Mouse (Mus musculus): ENCODE results near the gene BC052040. TPM values are rescaled to one million over a fixed set of nuclear protein-coding genes. Genes with fewer than 3 reads are reported as not detected.

BC052040 gene
- total and polyA plus RNA-seq, 2 experiments from 2014 or later: 13.7 to 14.3 TPM

GRCm38 (mm10) chr2:115551901-115552300 is 29.6 kb upstream of the BC052040 start:
- Histone ChIP-seq H3K9ac (replicated peaks; ENCODE audit: low read length) (no peak overlapping the region), H3K27me3 (ENCODE audit: insufficient read depth, low read length) (no peaks in the 10 kb centered on the region), H3K4me3 (ENCODE audit: low read length) (no peak overlapping the region), H3K4me2 (ENCODE audit: low read depth, low read length) (no peak overlapping the region), H3K4me1 (ENCODE audit: insufficient read depth, low read length) (no peaks in the 10 kb centered on the region), H3K36me3 (ENCODE audit: insufficient read depth, low read length) (no peaks in the 10 kb centered on the region), H3K27ac (no peak overlapping the region), H3K9me3 (ENCODE audit: low read length) (no peaks in the 10 kb centered on the region)
- ATAC-seq (no peak), DNase-seq (ENCODE audit: low spot score) (no peak)
- no peak for TF ChIP-seq CTCF (IDR thresholded peaks at IDR 0.05; ENCODE audit: low read depth)
- WGBS: 79% methylated on average over 3 of the region's 3 CpGs

- no peak for ATAC-seq
- Histone ChIP-seq H3K27ac (no peak overlapping the region), H3K4me2 (ENCODE audit: low read depth, low read length) (no peak overlapping the region), H3K9ac (replicated peaks; ENCODE audit: low read length) (no peak overlapping the region), H3K27me3 (ENCODE audit: insufficient read depth, low read length) (no peaks in the 10 kb centered on the region), H3K4me3 (ENCODE audit: low read length) (no peak overlapping the region), H3K36me3 (ENCODE audit: insufficient read depth, low read length) (no peaks in the 10 kb centered on the region), H3K4me1 (ENCODE audit: insufficient read depth, low read length) (no peaks in the 10 kb centered on the region), H3K9me3 (ENCODE audit: low read length) (no peaks in the 10 kb centered on the region)
- 82% methylated on average over 3 of the region's 3 CpGs for WGBS
- no peak for DNase-seq (ENCODE audit: low spot score)
- TF ChIP-seq CTCF (IDR thresholded peaks at IDR 0.05; ENCODE audit: low read depth): no peak
Measured at GRCm38 (mm10) chr2:115562155-115562827, 19.2 kb upstream of the BC052040 start.

GRCm38 (mm10) chr2:115563436-115564093 is 18.0 kb upstream of the BC052040 start:
- H3K27me3 ChIP-seq (ENCODE audit: insufficient read depth, low read length): no peaks in the 10 kb centered on the region
- 83% methylated on average over 6 of the region's 6 CpGs for WGBS
- no peak for DNase-seq (ENCODE audit: low spot score)
- no peak for ATAC-seq
- no peak overlapping the region for H3K27ac ChIP-seq
- TF ChIP-seq CTCF (IDR thresholded peaks at IDR 0.05; ENCODE audit: low read depth): no peak
- no peaks in the 10 kb centered on the region for H3K4me1 ChIP-seq (ENCODE audit: insufficient read depth, low read length)
- no peak overlapping the region for H3K9ac ChIP-seq (replicated peaks; ENCODE audit: low read length)
- H3K4me2 ChIP-seq (ENCODE audit: low read depth, low read length): no peak overlapping the region
- no peaks in the 10 kb centered on the region for H3K9me3 ChIP-seq (ENCODE audit: low read length)
- no peak overlapping the region for H3K4me3 ChIP-seq (ENCODE audit: low read length)
- H3K36me3 ChIP-seq (ENCODE audit: insufficient read depth, low read length): no peaks in the 10 kb centered on the region

GRCm38 (mm10) chr2:115571996-115572395 is 9.5 kb upstream of the BC052040 start:
- H3K9ac ChIP-seq (replicated peaks; ENCODE audit: low read length): no peak overlapping the region
- TF ChIP-seq CTCF (IDR thresholded peaks at IDR 0.05; ENCODE audit: low read depth): no peak
- ATAC-seq (no peak), DNase-seq (ENCODE audit: low spot score) (no peak)
- H3K27ac ChIP-seq: no peak overlapping the region
- no peaks in the 10 kb centered on the region for H3K27me3 ChIP-seq (ENCODE audit: insufficient read depth, low read length)
- no peaks in the 10 kb centered on the region for H3K9me3 ChIP-seq (ENCODE audit: low read length)
- H3K4me2 ChIP-seq (ENCODE audit: low read depth, low read length): no peak overlapping the region
- no peaks in the 10 kb centered on the region for H3K36me3 ChIP-seq (ENCODE audit: insufficient read depth, low read length)
- WGBS: 94% methylated on average over 1 of the region's 1 CpGs
- H3K4me3 ChIP-seq (ENCODE audit: low read length): no peak overlapping the region
- H3K4me1 ChIP-seq (ENCODE audit: insufficient read depth, low read length): no peaks in the 10 kb centered on the region

GRCm38 (mm10) chr2:115574802-115575201 is 6.7 kb upstream of the BC052040 start:
- no peak for TF ChIP-seq CTCF (IDR thresholded peaks at IDR 0.05; ENCODE audit: low read depth)
- Histone ChIP-seq H3K4me1 (ENCODE audit: insufficient read depth, low read length) (no peaks in the 10 kb centered on the region), H3K27ac (no peak overlapping the region), H3K9me3 (ENCODE audit: low read length) (no peaks in the 10 kb centered on the region), H3K27me3 (ENCODE audit: insufficient read depth, low read length) (no peaks in the 10 kb centered on the region), H3K4me3 (ENCODE audit: low read length) (no peak overlapping the region), H3K9ac (replicated peaks; ENCODE audit: low read length) (no peak overlapping the region), H3K36me3 (ENCODE audit: insufficient read depth, low read length) (no peaks in the 10 kb centered on the region), H3K4me2 (ENCODE audit: low read depth, low read length) (no peak overlapping the region)
- DNase-seq (ENCODE audit: low spot score): no peak
- no peak for ATAC-seq
- WGBS: 69% methylated on average over 5 of the region's 5 CpGs

GRCm38 (mm10) chr2:115579171-115579900 is 2.2 kb upstream of the BC052040 start:
- Histone ChIP-seq H3K27ac (no peak overlapping the region), H3K36me3 (ENCODE audit: insufficient read depth, low read length) (no peaks in the 10 kb centered on the region), H3K9me3 (ENCODE audit: low read length) (no peaks in the 10 kb centered on the region), H3K4me3 (ENCODE audit: low read length) (no peak overlapping the region), H3K9ac (replicated peaks; ENCODE audit: low read length) (no peak overlapping the region), H3K27me3 (ENCODE audit: insufficient read depth, low read length) (no peaks in the 10 kb centered on the region), H3K4me1 (ENCODE audit: insufficient read depth, low read length) (peaks cover 7% of the 10 kb centered on the region), H3K4me2 (ENCODE audit: low read depth, low read length) (peak overlapping the region; percentile 13; the same call in 1 of the 2 replicates)
- ATAC-seq (no peak), DNase-seq (ENCODE audit: low spot score) (no peak)
- TF ChIP-seq CTCF (IDR thresholded peaks at IDR 0.05; ENCODE audit: low read depth): no peak
- WGBS: 42% methylated on average over 18 of the region's 18 CpGs

All from hindbrain, postnatal 0 days (tissue).